Mouse (Mus musculus) ES-E14 (cell line): ENCODE measurements around the gene Atl1.

ENCODE experiments used
- CHD2 ChIP-seq: IDR thresholded peaks from 2 replicates; pipeline ENCODE4 v1.6.1; 2014; ENCODE audit warnings: mild to moderate bottlenecking, low read depth, low read length, inconsistent platforms
- ZC3H11A ChIP-seq: IDR thresholded peaks from 2 replicates; pipeline ENCODE4 v1.6.1; 2012; ENCODE audit warnings: low read depth, mild to moderate bottlenecking, inconsistent platforms, low read length, borderline replicate concordance

GRCm38 (mm10) chr12:69887776-69888175, 4.6 kb upstream of the Atl1 start:
- TF ChIP-seq CHD2 (no peak), ZC3H11A (no peak)
